Mouse (Mus musculus) small intestine, adult 2 months (tissue): ENCODE data around the gene Fam160b1. TPM values are rescaled to one million over a fixed set of nuclear protein-coding genes. Genes with fewer than 3 reads are reported as not detected.

Source experiments
- H3K27ac ChIP-seq: fragments of 200-500 bp; 2 replicates; pipeline ENCODE4 v1.5.1; 2012; ENCODE audit warnings: low read depth, low read length, control low read depth, inconsistent platforms; ENCODE audit not compliant: insufficient read depth
- H3K27me3 ChIP-seq: fragments of 200-500 bp; 2 replicates; pipeline ENCODE4 v1.6.1; 2012; ENCODE audit warnings: mild to moderate bottlenecking, moderate library complexity, low read length, inconsistent platforms; ENCODE audit not compliant: control insufficient read depth, insufficient read depth
- H3K36me3 ChIP-seq: fragments of 200-500 bp; 2 replicates; pipeline ENCODE4 v1.6.1; 2012; ENCODE audit warnings: mild to moderate bottlenecking, low read length, control low read depth, inconsistent platforms; ENCODE audit not compliant: control insufficient read depth, insufficient read depth
- H3K4me1 ChIP-seq: fragments of 200-500 bp; 2 replicates; pipeline ENCODE4 v1.6.1; 2012; ENCODE audit warnings: low read length, inconsistent platforms, mixed read lengths; ENCODE audit not compliant: control insufficient read depth, insufficient read depth, insufficient read length
- H3K4me3 ChIP-seq: fragments of 200-500 bp; 2 replicates; pipeline ENCODE4 v1.5.1; 2012; ENCODE audit warnings: low read depth, mild to moderate bottlenecking, control low read depth, inconsistent platforms, low read length, moderate library complexity
- CTCF ChIP-seq: fragments of 200-500 bp; IDR thresholded peaks from 2 replicates; pipeline ENCODE4 v1.5.1; 2012; ENCODE audit warnings: low read depth, mild to moderate bottlenecking, control low read depth, inconsistent platforms, low read length, moderate library complexity, mixed read lengths; ENCODE audit not compliant: insufficient replicate concordance, insufficient read length; ENCODE audit errors: extremely low read depth
- POLR2A ChIP-seq: fragments of 200-500 bp; IDR thresholded peaks from 2 replicates; pipeline ENCODE4 v1.6.1; 2012; ENCODE audit warnings: low read depth, mild to moderate bottlenecking, control low read depth, inconsistent platforms, low read length, moderate library complexity
- WGBS: fragments of 180-500 bp; shearing (Covaris S2); methylation state at CpG from one replicate; pipeline ENCODE4 v1.1.7; 2018; 5-methylcytosine and 5-hydroxymethylcytosine counted together
- polyA plus RNA-seq: library from polyadenylated mRNA; depleted of rRNA; stranded (reverse); fragments of >200 nt; gene quantifications from 2 replicates; pipeline ENCODE4 v1.2.3, GENCODE M21; 2012

Gene Fam160b1
- polyA plus RNA-seq, 1 experiment, result 11.5 TPM

DNA sequence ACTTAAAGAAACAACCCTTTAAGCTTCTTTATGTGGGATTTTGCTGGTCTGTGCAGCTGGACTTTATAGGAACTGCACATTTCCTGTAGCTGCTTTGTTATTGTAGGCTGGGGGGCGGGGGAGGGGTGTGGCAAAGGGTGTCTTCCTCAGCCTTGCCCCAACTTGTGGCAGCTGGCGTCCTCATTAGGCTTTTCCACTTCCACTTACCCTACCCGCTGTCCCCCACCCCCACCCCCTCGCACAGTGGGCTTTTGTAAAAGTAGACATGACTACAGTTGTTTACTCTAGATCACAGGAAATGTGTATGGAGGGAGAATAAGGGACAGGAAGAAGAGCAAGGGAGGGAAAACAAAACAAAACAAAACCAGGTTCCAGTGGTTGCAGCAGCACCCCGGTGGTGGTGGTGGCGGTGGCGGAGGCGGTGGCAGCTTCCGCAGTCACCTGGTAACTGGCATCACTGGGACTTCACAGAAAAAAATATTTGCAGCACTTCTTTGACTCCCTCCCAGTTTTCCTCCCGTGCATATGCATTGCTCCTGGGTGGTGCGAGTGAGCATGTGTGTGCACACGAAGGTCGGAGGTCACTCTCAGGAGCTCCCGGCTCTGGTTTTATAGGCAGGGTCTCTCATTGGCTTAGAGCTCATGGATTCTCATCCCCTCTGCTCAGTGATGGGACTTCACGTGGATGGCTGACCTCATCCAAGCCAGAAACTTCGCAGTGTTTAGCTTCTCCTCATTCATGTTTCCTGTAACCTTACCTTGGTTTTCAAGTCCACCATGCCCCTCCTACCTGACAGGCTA is 4.8 kb upstream of the Fam160b1 start:
- H3K4me3 ChIP-seq, result no peak overlapping the region
- peak overlapping the region; percentile 62 for H3K27ac ChIP-seq
- H3K27me3 ChIP-seq, result no peaks in the 10 kb centered on the region
- no peak for TF ChIP-seq POLR2A
- no peak for TF ChIP-seq CTCF
- no peaks in the 10 kb centered on the region for H3K36me3 ChIP-seq
- 53% methylated on average over 16 of the region's 16 CpGs for WGBS
- peaks cover 14% of the 10 kb centered on the region for H3K4me1 ChIP-seq

DNA sequence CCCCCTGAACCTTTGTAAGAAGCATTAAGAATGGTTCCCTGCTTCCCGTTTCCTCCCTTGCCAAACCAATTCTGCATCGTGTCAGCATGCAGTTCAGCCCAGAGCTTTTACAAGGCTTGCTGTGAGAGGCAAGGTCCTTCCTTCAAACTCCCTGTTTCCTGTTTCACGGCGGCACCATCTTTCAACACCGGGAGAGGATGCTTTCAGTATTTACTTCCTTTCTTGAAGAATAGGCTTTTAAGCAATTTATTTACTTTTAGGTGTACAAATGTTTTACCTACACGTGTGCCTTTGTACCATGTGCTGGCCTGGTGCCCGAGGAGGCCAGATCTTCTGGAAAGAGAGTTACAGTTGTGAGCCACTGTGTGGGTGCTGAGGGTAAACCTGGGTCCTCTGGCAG is 4.2 kb upstream of the Fam160b1 start:
- Histone ChIP-seq H3K4me3 (no peak overlapping the region), H3K36me3 (no peaks in the 10 kb centered on the region), H3K27me3 (no peaks in the 10 kb centered on the region), H3K27ac (peak overlapping the region; percentile 62), H3K4me1 (peaks cover 14% of the 10 kb centered on the region)
- 47% methylated on average over 7 of the region's 7 CpGs for WGBS
- TF ChIP-seq POLR2A (no peak), CTCF (no peak)

DNA sequence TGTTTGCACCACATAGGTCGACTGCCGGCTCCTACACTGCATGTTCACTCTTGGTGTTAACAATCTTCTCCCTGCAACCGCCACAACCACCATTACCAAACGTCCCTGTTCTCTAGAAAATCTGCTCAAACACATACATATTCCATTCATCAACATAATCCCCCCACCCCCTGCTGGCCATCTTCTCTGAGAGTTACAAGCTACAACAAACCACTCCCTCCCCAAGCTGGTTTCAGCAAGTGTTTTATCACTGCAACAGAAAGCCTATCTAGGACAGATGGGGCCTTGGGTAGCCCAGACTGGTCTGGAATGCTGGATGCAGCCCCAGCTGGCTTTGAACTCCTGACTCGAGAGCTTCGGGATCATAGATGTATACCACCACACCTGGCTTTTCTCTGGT is 3.2 kb upstream of the Fam160b1 start:
- no peak overlapping the region for H3K4me3 ChIP-seq
- no peaks in the 10 kb centered on the region for H3K36me3 ChIP-seq
- peaks cover 14% of the 10 kb centered on the region for H3K4me1 ChIP-seq
- TF ChIP-seq CTCF (no peak), POLR2A (no peak)
- no peak overlapping the region for H3K27ac ChIP-seq
- H3K27me3 ChIP-seq, result no peaks in the 10 kb centered on the region
- WGBS, result 84% methylated on average over 6 of the region's 6 CpGs

DNA sequence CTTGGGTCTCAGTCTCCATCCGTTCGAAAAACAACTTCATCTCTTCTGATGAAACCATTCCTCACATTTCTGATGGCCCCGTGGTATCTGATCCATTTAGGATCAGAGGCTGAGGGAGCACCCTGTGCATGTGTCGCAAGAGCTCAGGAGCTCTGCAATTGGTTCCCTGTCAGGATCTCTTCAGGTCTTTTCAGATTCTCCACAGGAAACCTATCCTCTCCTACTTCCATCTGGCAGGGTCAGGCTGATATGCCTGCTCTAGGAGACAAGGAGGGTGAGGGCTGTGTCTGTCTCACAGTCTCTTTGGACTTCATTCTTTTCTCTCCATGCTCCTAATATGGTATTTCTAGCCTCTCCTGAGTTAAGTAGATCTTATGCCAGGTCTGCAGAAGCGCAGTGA is 2.7 kb upstream of the Fam160b1 start:
- TF ChIP-seq CTCF, result no peak
- no peak for TF ChIP-seq POLR2A
- Histone ChIP-seq H3K4me3 (peak overlapping the region; percentile 43), H3K27ac (no peak overlapping the region), H3K4me1 (peaks cover 14% of the 10 kb centered on the region), H3K27me3 (no peaks in the 10 kb centered on the region), H3K36me3 (no peaks in the 10 kb centered on the region)
- 89% methylated on average over 5 of the region's 5 CpGs for WGBS

DNA sequence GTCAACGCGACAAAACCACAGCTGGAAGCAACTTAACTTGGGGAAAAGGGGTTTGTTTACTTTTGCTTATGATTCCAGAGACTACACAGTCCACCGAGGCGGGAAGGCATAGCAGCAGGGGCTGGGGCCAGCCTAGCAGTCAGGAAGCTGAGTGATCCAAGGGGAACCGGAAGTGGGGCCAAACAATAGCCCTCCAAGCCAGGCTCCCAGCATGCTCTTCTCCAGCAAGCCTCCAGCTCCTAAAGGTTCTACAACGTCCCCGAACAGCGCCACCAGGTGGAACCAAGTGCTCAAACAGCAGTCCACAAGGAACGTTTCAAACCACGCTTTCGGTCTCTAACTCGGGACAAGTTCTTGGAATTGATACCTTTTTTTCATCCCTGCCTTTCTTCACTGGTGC is 2.2 kb upstream of the Fam160b1 start:
- no peak overlapping the region for H3K27ac ChIP-seq
- 47% methylated on average over 12 of the region's 12 CpGs for WGBS
- H3K4me1 ChIP-seq, result peaks cover 16% of the 10 kb centered on the region
- peak overlapping the region; percentile 43 for H3K4me3 ChIP-seq
- no peaks in the 10 kb centered on the region for H3K27me3 ChIP-seq
- TF ChIP-seq POLR2A (no peak), CTCF (peak; percentile 62; the same call in 1 of the 2 replicates)
- no peaks in the 10 kb centered on the region for H3K36me3 ChIP-seq

DNA sequence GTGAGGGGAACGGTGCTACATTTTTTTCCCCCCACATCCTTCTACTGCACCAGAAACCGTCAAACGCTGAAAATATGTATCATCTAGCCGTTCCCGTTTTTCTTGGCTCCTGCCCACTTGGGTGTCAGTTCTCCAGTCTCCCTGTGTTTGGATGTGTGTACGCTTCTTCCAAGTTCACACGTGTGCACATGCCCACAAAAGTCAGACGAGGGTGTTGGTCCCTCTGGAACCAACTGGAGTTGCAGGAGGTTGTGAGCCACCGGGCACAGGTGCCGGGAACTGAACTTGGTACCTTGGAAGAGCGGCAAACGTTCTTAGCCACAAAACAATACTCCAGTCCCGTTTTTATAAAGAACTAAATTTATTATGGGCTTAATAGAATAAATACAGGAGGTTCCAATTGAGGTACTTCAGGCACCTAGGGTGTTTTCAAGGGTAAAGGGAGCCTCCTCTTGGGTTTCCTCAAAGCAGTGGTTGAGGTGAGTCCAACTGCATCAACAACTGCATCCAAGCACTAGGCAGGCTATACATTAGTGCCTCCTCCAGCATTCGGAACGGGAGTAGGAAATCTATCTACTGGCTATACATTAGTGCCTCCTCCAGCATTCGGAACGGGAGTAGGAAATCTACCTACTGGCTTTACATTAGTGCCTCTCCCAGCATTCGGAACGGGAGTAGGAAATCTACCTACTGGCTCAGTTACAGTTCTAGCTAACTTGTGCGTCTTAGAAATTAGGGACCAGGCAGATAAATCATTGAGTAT is 1.5 kb upstream of the Fam160b1 start:
- H3K4me1 ChIP-seq, result peaks cover 20% of the 10 kb centered on the region
- TF ChIP-seq POLR2A (no peak), CTCF (no peak)
- no peaks in the 10 kb centered on the region for H3K27me3 ChIP-seq
- no peak overlapping the region for H3K4me3 ChIP-seq
- WGBS, result 79% methylated on average over 20 of the region's 20 CpGs
- H3K36me3 ChIP-seq, result no peaks in the 10 kb centered on the region
- no peak overlapping the region for H3K27ac ChIP-seq

DNA sequence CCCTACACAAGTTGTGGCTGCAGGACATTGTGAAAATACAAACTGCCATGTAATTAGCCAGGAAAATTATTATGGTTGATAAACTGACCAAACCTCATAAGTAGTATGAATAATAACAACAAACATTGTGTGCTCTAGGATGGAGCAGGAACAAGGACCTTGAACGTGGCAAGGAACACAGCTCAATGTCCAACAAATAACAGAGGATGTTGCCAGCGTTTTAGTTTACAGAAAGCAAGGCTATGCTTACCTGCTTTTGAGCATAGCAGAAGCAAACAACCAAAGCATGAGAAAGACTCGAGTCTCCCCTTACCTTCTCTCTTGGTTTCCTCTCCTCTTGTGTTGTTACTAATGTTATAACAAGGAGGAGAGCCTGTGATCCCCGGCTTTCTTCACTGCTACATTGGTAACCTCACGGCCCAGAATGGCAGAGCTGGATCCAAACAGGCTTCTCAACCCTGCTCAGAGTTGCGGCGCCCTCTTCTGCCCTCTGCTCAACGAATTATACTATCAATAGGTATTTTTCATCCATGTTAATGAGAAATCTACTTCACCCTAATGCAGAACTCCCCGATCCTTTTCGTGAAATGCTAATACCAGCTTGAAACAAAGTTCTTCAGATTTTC is 666 bp upstream of the Fam160b1 start:
- 8% methylated on average over 10 of the region's 10 CpGs for WGBS
- no peaks in the 10 kb centered on the region for H3K36me3 ChIP-seq
- peaks cover 25% of the 10 kb centered on the region for H3K4me1 ChIP-seq
- peak overlapping the region; percentile 41 for H3K4me3 ChIP-seq
- H3K27me3 ChIP-seq, result no peaks in the 10 kb centered on the region
- H3K27ac ChIP-seq, result peak overlapping the region; percentile 89
- TF ChIP-seq CTCF (no peak), POLR2A (no peak)
